Mouse (Mus musculus) gonadal fat pad, adult 2 months (tissue): Measurements from ENCODE around the gene Tmem260. TPM values are rescaled to one million over a fixed set of nuclear protein-coding genes. Genes with fewer than 3 reads are reported as not detected.
"Not testable (repeated sequence)": the region's sequence is repeated elsewhere in the genome, so short reads cannot be mapped to it uniquely, and the experiment has no call there.

Experiments used
- DNase-seq: peaks from one replicate; pipeline ENCODE4 v3.0.0-alpha.2; 2012; ENCODE audit warnings: low read depth
- polyA plus RNA-seq: library from polyadenylated mRNA; depleted of rRNA; stranded (reverse); fragments of >200 nt; gene quantifications from 2 replicates; pipeline ENCODE4 v1.2.3, GENCODE M21; 2012; rRNA removed

Gene Tmem260
- 12.4 and 17.9 TPM in 2 replicates for polyA plus RNA-seq

GRCm38 (mm10) chr14:48445984-48446683 lies at the start of gene Tmem260:
Tmem260 (plus strand) TSS chr14:48446124.
- peak; percentile 46 for DNase-seq

- DNase-seq: no peak
These were observed 39.8 kb upstream of the Tmem260 start for GRCm38 (mm10) chr14:48406086-48406485.

- DNase-seq: no peak
These were observed 28.9 kb upstream of the Tmem260 start for GRCm38 (mm10) chr14:48417064-48417463.

- no peak for DNase-seq
These were observed 27.7 kb upstream of the Tmem260 start for GRCm38 (mm10) chr14:48418264-48418663.

GRCm38 (mm10) chr14:48418672-48419071 lies 27.3 kb upstream of the Tmem260 start:
- DNase-seq: no peak

- DNase-seq: no peak
These were observed 24.4 kb upstream of the Tmem260 start for GRCm38 (mm10) chr14:48421476-48421875.

- DNase-seq: no peak
These were observed 23.9 kb upstream of the Tmem260 start for GRCm38 (mm10) chr14:48421996-48422395.

- no peak for DNase-seq
These were observed 23.5 kb upstream of the Tmem260 start for GRCm38 (mm10) chr14:48422436-48422835.

- DNase-seq: no peak
These were observed 23.0 kb upstream of the Tmem260 start for GRCm38 (mm10) chr14:48422901-48423300.

- no peak for DNase-seq
These were observed 13.9 kb upstream of the Tmem260 start for GRCm38 (mm10) chr14:48431978-48432377.

GRCm38 (mm10) chr14:48443796-48444195 lies 2.1 kb upstream of the Tmem260 start:
- DNase-seq: no peak

GRCm38 (mm10) chr14:48451966-48452407 lies 6.1 kb downstream of the Tmem260 start:
- DNase-seq: no peak

GRCm38 (mm10) chr14:48453411-48453810 lies 7.5 kb downstream of the Tmem260 start:
- no peak for DNase-seq

- DNase-seq: no peak
These were observed 10.6 kb downstream of the Tmem260 start for GRCm38 (mm10) chr14:48456305-48457092.

GRCm38 (mm10) chr14:48457288-48457938 lies 11.5 kb downstream of the Tmem260 start:
- DNase-seq: no peak

GRCm38 (mm10) chr14:48458901-48459300 lies 13.0 kb downstream of the Tmem260 start:
- DNase-seq: no peak

GRCm38 (mm10) chr14:48468339-48468738 lies 22.4 kb downstream of the Tmem260 start:
- DNase-seq: no peak

- DNase-seq: no peak
These were observed 25.0 kb downstream of the Tmem260 start for GRCm38 (mm10) chr14:48470742-48471487.

GRCm38 (mm10) chr14:48472179-48472578 lies 26.3 kb downstream of the Tmem260 start:
- no peak for DNase-seq

- no peak for DNase-seq
These were observed 29.4 kb downstream of the Tmem260 start for GRCm38 (mm10) chr14:48475370-48475769.

- DNase-seq: not testable (repeated sequence)
These were observed 29.9 kb downstream of the Tmem260 start for GRCm38 (mm10) chr14:48475834-48476233.

- no peak for DNase-seq
These were observed 30.4 kb downstream of the Tmem260 start for GRCm38 (mm10) chr14:48476278-48476677.
